Mouse (Mus musculus) monocyte, adult 5-6 weeks (primary cell): Measurements from ENCODE around the gene Gm10260. TPM values are rescaled to one million over a fixed set of nuclear protein-coding genes. Genes with fewer than 3 reads are reported as not detected.

Experiments
- ATAC-seq: fragments of 153-309, 156-312 bp; replicated peaks from 2 replicates; pipeline ENCODE4 v1.8.0; 2017; ENCODE audit warnings: mild to moderate bottlenecking; ENCODE audit not compliant: low TSS enrichment, insufficient number of reproducible peaks, severe bottlenecking, poor library complexity, low FRiP score
- total RNA-seq: library from RNA; stranded (forward); fragments of 200-1000, 200-491, 200-594 nt; gene quantifications from 3 replicates; pipeline ENCODE4 v1.2.3, GENCODE M21; 2017

The Gm10260 gene
- 5.4 to 13.1 TPM (median 10.0 TPM) in 3 replicates for total RNA-seq

- no peak for ATAC-seq
These were observed at the start of gene Gm10260 for GRCm38 (mm10) chr13:97760532-97760931. Gm10260 (minus strand) TSS chr13:97760632.

GRCm38 (mm10) chr13:97809828-97810227 is 49.4 kb upstream of the Gm10260 start:
- ATAC-seq = no peak

DNA sequence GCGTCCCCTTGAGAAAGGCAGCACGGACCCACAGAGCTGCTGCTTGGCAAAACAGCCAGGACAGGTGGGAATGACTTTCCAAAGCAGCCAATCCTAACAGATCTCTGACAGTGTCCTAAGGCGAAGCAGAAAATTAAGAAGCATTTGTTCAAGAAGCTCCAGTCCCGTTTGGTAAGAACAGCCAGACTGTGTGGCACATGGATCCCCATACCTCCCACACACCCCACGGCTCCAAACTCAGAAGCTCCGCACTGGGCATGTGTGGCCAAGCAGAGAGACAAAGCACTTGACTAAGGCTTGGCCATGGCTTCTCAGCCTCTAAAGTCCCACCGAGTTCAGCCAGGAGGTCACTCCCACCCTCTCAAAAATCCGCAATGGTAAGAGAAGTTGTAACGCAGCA is 45.5 kb upstream of the Gm10260 start:
- no peak for ATAC-seq

GRCm38 (mm10) chr13:97802386-97802785 is 42.0 kb upstream of the Gm10260 start:
- no peak for ATAC-seq

DNA sequence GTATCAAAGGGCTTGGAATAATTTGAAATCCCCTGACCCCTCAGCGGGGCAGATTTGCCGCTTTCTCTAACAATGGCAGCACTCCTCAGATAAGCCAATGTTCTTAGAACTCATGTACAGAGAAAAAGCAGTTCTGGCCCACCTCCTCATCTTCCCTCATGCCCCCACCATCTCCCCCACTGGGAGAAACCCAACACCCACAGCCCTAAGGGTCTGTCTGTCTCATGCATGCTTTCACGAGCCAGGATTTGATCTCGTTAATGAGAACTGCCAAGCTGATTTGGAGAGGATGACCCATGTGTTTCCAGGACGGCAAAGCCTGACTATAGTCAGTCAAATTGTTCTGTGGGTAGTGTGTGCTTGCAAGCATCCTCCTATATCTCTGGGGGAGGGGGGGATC is 37.0 kb upstream of the Gm10260 start:
- ATAC-seq = no peak

DNA sequence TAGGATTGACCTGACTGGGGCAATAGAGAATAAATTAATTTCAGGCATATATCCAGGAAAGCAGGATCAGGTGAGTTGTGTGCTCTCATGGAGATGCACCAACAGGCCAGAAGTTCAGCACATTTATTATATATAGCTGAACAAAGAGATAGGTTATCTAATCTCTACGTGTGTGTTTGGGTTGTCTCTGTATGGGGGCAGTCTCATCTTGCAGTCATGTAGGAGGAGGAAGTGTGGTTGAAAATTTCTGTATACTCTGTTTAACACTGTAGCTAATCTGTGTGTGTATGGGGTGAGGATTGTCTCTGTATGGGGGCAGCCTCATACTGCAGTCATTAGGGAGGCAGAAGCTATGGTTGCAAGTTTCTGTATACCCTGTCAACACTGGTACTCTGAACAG is 34.3 kb upstream of the Gm10260 start:
- ATAC-seq = no peak

GRCm38 (mm10) chr13:97793932-97794331 is 33.5 kb upstream of the Gm10260 start:
- ATAC-seq = no peak

DNA sequence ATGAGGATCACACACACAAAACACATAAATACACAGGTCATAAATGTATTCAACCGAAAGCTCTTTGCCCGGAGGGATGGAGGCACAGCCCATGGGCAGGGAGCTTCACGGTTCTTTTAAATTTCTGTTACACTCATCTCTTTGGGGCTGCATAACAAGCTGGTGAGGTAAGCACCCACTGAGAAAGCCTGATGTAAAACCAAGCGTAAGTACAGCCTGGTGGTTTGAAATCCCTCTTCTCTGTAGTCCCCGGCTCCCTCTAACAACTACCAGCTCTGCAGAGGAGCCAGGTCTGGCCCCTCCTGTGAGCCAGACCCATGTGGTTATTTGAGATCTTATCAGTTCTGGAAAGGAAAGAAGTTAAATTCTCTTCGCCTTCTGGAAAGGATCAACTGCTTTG is 31.2 kb upstream of the Gm10260 start:
- no peak for ATAC-seq

GRCm38 (mm10) chr13:97789782-97790450 is 29.5 kb upstream of the Gm10260 start:
- no peak for ATAC-seq

GRCm38 (mm10) chr13:97785167-97785835 is 24.9 kb upstream of the Gm10260 start:
- no peak for ATAC-seq

GRCm38 (mm10) chr13:97783423-97784143 is 23.2 kb upstream of the Gm10260 start:
- no peak for ATAC-seq

DNA sequence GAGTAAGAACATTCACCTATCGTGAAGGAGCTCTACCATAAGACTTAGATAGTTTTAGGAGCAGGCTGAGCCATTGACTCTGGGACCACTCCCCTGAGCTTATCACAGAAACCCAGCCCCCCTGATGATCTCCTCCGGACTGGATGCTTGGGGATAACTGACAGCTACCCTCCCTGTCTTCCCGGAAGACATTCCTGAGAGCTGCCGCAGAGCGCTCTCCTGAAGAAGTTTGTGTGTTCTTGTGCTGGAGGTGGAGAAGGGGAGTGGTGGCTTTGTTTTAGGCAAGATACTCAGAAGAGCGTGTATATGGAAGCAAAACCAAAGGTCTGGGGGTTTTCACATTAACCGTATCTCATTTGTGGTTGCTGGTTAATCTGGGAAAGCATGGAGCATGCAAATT is 21.6 kb upstream of the Gm10260 start:
- no peak for ATAC-seq

DNA sequence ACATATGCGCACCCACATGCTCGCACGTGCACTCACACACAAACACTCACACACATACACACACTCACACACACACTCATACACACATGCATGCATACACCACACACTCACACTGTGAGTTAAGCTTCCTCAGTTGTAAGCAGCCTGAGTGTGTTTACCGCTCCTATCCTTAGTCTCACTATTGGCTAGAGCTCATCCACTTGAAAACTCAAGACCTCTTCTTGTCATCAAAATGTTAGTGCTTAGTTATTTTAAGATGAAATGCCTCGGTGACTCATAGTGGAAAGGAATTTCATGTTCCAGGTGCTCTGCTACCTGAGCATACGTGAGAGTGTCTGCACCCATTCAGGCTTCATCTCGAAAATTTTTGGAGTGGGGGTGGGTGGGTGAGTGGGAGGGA is 21.2 kb upstream of the Gm10260 start:
- ATAC-seq = no peak

- no peak for ATAC-seq
These were observed 20.1 kb upstream of the Gm10260 start for GRCm38 (mm10) chr13:97780556-97780955.

- ATAC-seq = no peak
These were observed 19.4 kb upstream of the Gm10260 start for GRCm38 (mm10) chr13:97779657-97780445.

DNA sequence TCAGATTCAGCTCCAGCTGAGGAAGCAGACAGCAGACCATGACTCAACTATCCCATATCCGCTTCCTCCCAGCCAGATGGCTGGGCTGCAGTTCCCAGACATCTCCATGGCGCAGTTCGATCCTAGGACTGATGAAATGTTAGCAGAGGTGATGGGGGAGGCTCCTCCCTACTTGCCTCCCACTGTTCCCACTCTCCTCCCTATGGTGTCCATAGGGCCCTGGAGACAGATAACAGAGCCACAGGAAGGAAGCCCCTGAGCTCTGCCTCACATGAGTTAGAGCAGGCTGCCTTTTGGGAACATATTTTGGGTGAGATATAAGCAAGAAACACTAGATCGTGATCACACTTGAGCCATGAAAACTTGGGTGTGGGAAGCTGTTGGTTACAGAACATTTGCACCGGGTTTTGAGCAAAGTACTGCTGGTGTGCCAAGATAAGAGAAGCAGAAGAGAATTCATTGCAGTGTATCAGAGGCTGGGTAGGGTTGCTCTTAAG is 18.3 kb upstream of the Gm10260 start:
- no peak for ATAC-seq

- no peak for ATAC-seq
These were observed 17.2 kb upstream of the Gm10260 start for GRCm38 (mm10) chr13:97777667-97778066.

DNA sequence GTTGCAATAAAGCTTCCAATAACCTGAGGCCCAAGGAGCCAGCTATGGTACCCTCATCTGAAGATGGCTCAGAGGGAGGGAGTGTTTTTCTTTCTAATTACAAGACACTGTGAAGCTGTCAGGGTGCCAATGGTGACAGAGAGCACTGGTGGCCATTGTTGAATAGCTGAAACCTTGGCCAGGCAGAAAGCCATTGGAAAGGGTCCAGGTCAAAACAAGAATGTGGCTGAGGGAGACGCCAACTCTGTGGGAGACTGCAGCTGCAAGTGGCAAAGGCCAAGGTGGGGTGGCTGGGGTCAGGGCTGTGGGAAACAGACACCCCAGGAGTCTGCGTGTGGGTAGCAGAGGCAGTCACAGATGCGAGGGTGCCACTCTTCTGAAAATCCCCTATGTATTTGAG is 16.3 kb upstream of the Gm10260 start:
- no peak for ATAC-seq

DNA sequence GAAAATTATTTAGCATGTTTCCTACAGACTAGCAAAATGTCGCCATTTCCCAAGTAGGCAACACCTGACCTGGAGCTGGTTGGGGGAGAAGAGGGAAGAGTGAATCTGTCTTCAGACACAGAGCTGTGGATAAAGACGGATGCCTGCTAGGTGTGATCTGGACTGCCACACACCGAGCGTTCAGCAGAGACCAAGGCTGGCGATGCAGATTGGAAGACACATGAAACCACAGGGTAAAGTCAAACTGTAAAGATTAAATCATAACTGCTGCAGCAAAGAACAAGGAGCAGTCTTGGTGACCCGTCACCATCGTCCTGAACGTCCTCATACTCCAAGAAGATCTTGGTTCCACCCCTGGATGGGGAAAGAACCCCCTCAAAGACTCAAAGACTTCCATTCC is 15.5 kb upstream of the Gm10260 start:
- no peak for ATAC-seq
